Mouse (Mus musculus) limb, embryonic 12.5 days (tissue): ENCODE data around the gene Slirp. TPM values are rescaled to one million over a fixed set of nuclear protein-coding genes. Genes with fewer than 3 reads are reported as not detected.
A peak's percentile ranks its signal among the peaks of the same experiment; 100 is the strongest.
"Not testable (repeated sequence)": the region's sequence is repeated elsewhere in the genome, so short reads cannot be mapped to it uniquely, and the experiment has no call there.

Experiments used
- ATAC-seq: fragments of 200-750 bp; cut with Nextera tagmentation; 2 replicates; pipeline ENCODE4 v1.8.0; 2017; ENCODE audit warnings: low read depth, moderate TSS enrichment; ENCODE audit not compliant: insufficient number of reproducible peaks, insufficient read depth, low FRiP score, low TSS enrichment
- H3K27ac ChIP-seq: fragments of 300-500 bp; sonication (generic); 2 replicates; pipeline ENCODE4 v1.5.1; 2016; ENCODE audit warnings: mild to moderate bottlenecking, moderate library complexity
- H3K27me3 ChIP-seq: fragments of 300-500 bp; sonication (generic); 2 replicates; pipeline ENCODE4 v1.6.1; 2016; ENCODE audit warnings: mild to moderate bottlenecking, moderate library complexity
- H3K36me3 ChIP-seq: fragments of 300-500 bp; sonication (generic); 2 replicates; pipeline ENCODE4 v1.6.1; 2016; ENCODE audit warnings: mild to moderate bottlenecking, moderate library complexity
- H3K4me1 ChIP-seq: fragments of 300-500 bp; sonication (generic); replicated peaks from 2 replicates; pipeline ENCODE4 v1.6.1; 2016
- H3K4me2 ChIP-seq: fragments of 300-500 bp; sonication (generic); 2 replicates; pipeline ENCODE4 v1.6.1; 2016; ENCODE audit warnings: mild to moderate bottlenecking, moderate library complexity
- H3K4me3 ChIP-seq: fragments of 300-500 bp; sonication (generic); replicated peaks from 2 replicates; pipeline ENCODE4 v1.5.1; 2016; ENCODE audit warnings: mild to moderate bottlenecking
- H3K9ac ChIP-seq: fragments of 300-500 bp; sonication (generic); replicated peaks from 2 replicates; pipeline ENCODE4 v1.6.1; 2016; ENCODE audit warnings: mild to moderate bottlenecking, moderate library complexity
- H3K9me3 ChIP-seq: fragments of 300-500 bp; sonication (generic); 2 replicates; pipeline ENCODE4 v1.6.1; 2016; ENCODE audit warnings: mild to moderate bottlenecking, moderate library complexity
- WGBS: fragments of 180-500 bp; shearing (Covaris S2); methylation state at CpG from one replicate; pipeline ENCODE4 v1.1.7; 2016; 5-methylcytosine and 5-hydroxymethylcytosine counted together
- microRNA-seq: library from miRNA; unstranded; fragments of <30 nt; microRNA quantifications from one replicate; pipeline ENCODE4, GENCODE M21; 2017
- polyA plus RNA-seq: library from polyadenylated mRNA; unstranded; fragments of >200 nt; fragmentation: Nextera tagmentation; extraction: Ambion mirVana; gene quantifications from 2 replicates; pipeline ENCODE4 v1.2.1, GENCODE M21; 2016

The Slirp gene
- polyA plus RNA-seq, 1 experiment from 2014 or later: 330 TPM

- WGBS: 75% methylated on average over 2 of the region's 2 CpGs
- H3K4me2 ChIP-seq, H3K27ac ChIP-seq, H3K27me3 ChIP-seq, H3K4me3 ChIP-seq, H3K9ac ChIP-seq, H3K9me3 ChIP-seq, H3K36me3 ChIP-seq, H3K4me1 ChIP-seq, ATAC-seq: not testable (repeated sequence)
Observed at GRCm38 (mm10) chr12:87488683-87489082, 45.0 kb downstream of the Slirp start.

- H3K9me3 ChIP-seq, ATAC-seq, H3K9ac ChIP-seq, H3K27me3 ChIP-seq, H3K4me1 ChIP-seq, H3K4me2 ChIP-seq, H3K4me3 ChIP-seq, H3K36me3 ChIP-seq, H3K27ac ChIP-seq: not testable (repeated sequence)
- WGBS: 100% methylated on average over 3 of the region's 3 CpGs
Observed at GRCm38 (mm10) chr12:87494421-87494820, 50.7 kb downstream of the Slirp start, which contains the start of gene Gm5788. TSS of gene Gm5788 (plus strand) at chr12:87494721.

Small RNA genes within 50 kb of the gene (microRNA-seq; reads per million reads assigned to microRNA genes)
- gene Mir3068: 18.4 reads per million, percentile 32 among the genes with 10 or more reads in this experiment

Other genes with a start within 250 kb of the Slirp start
- gene Samd15, start 244.2 kb upstream of the Slirp start, polyA plus RNA-seq: 0.73 and 2.6 TPM in 2 replicates
- gene Tmed8, start 243.4 kb upstream of the Slirp start, polyA plus RNA-seq: 3.8 and 4.2 TPM in 2 replicates
- 0.99 and 1.2 TPM in 2 replicates for gene Noxred1, start 205.2 kb upstream of the Slirp start, polyA plus RNA-seq
- gene Vipas39, start 177.6 kb upstream of the Slirp start, polyA plus RNA-seq: 53.9 and 55.1 TPM in 2 replicates
- gene Ahsa1, start 177.4 kb upstream of the Slirp start, polyA plus RNA-seq: 224 and 227 TPM in 2 replicates
- 1.7 and 1.9 TPM in 2 replicates for gene Ism2, start 144.2 kb upstream of the Slirp start, polyA plus RNA-seq
- 64.6 and 71.7 TPM in 2 replicates for gene Sptlc2, start 55.5 kb upstream of the Slirp start, polyA plus RNA-seq
- gene Alkbh1, start 121 bp downstream of the Slirp start, polyA plus RNA-seq: 76.7 and 77.5 TPM in 2 replicates
- gene Snw1, start 28.4 kb downstream of the Slirp start, polyA plus RNA-seq: 152 and 161 TPM in 2 replicates
- gene Gm5788, start 50.8 kb downstream of the Slirp start, polyA plus RNA-seq: not detected in 2 replicates
- gene Gm8300, start 70.4 kb downstream of the Slirp start, polyA plus RNA-seq: not detected in 2 replicates
- not detected in 2 replicates for gene Oog1, start 158.8 kb downstream of the Slirp start, polyA plus RNA-seq
- gene Gm4027, start 175.0 kb downstream of the Slirp start, polyA plus RNA-seq: not detected in 2 replicates
- not detected in 2 replicates for gene Gm16381, start 200.7 kb downstream of the Slirp start, polyA plus RNA-seq